Mouse (Mus musculus) ovary, postnatal 36 days (tissue): ENCODE measurements around the gene Syndig1.

ENCODE experiments used
- DNase-seq: peaks from one replicate; pipeline ENCODE4 v3.0.0; 2022; ENCODE audit warnings: low spot score, mixed read lengths

Syndig1 gene

GRCm38 (mm10) chr2:149982466-149982865 lies 153.5 kb downstream of the Syndig1 start:
- no peak for DNase-seq

GRCm38 (mm10) chr2:149983107-149983506 lies 154.1 kb downstream of the Syndig1 start:
- DNase-seq: no peak

- no peak for DNase-seq
Measured at GRCm38 (mm10) chr2:149987610-149988009, 158.6 kb downstream of the Syndig1 start.

- DNase-seq: no peak
Measured at GRCm38 (mm10) chr2:149991506-149991905, 162.5 kb downstream of the Syndig1 start.

GRCm38 (mm10) chr2:149992921-149993320 lies 163.9 kb downstream of the Syndig1 start:
- no peak for DNase-seq

DNA sequence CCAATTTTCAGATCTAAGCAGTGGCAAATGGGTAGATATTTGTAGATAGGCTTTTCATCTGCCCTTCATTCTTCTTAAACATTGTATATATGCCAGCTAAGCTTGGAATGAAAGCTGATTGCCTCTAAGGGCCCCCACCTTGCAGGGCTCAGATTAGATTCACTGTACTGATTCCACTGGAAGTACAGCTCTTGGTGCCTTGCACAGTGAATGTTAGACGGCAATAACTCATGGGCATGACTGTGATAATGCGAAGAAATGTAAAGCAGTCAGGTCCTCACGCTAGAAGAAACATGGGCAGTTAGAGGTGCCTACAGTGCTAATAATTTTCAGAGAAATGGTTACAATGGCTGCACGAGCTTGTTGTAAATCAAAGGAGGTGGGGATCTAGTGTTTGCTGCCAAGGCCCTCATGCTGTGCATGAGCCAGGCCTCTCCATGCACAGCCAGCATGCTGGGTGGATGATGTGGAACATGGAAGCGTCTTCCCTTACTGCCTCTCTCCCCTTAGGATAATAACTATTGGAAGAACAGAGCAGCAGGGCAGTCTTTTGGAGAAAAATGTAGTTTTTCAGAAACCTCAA lies 167.5 kb downstream of the Syndig1 start:
- DNase-seq: no peak

DNA sequence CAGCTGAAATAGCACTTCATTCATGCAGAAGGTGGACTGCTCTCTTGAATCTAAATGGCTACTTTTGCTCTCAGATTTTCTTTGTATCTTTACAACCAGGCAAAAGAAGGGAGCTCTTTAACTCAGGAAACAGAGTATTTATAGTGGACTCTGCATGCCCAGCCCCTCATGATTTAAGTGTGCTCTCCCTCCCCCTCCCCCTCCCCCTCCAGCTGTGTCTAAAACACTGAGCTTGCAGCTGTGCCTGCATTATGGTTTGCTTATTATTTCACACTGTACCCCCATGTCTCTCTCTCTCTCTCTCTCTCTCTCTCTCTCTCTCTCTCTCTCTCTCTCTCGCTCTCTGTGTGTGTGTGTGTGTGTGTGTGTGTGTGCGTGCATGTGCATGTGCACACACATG lies 168.6 kb downstream of the Syndig1 start:
- no peak for DNase-seq

DNA sequence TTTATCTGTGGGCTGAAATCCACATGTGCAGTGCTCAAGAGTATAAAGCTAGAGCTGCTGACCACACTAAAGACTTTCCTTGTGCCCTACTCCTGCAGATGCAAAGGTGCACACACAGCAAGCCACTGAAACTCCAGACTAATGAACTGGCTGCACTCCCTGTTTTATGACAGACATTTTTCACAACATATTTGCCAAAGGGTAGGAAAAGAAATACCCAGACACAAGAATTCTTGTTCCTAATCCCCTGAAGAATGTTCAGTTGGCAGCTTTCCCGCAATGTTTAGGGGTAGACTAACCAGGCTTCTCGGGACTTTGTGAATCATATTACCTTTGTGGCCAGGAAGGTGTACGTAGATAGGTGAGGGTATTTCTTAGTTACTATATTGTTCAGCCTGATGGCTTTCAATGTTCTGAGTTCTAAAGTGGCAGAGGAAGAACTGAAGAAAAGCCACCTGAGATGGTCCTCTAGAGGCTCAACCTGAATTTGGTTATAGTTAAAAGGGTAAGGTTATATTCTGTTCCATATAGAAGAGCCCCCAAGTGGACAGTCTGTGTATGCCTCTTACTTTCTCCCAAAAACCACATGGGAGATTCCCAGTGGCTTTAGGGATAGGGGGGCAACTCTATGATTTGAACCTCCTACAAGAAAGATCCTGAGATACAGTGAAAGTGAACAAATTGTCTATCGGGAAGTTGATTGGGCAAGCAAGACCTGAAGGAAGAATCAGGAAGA lies 169.5 kb downstream of the Syndig1 start:
- no peak for DNase-seq

DNA sequence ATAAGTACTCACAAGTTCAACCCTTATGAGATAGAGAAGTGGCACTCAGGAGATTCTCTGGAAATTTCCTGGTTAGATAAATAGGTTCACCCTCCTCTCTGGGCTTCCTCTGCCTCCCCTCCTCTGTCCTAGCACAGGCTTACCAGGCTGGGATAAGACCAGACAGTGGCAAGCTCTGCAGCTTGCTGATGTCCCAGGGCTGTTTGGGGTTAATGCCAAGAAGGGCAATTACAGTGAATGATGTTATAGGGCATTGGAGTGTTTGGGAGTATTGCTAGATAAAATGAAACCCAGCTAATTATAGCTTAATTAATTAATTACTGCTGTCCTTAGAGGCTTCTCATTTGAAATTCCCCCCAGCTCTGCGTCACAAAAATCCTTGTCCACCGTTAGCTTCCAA lies 171.6 kb downstream of the Syndig1 start:
- no peak for DNase-seq

DNA sequence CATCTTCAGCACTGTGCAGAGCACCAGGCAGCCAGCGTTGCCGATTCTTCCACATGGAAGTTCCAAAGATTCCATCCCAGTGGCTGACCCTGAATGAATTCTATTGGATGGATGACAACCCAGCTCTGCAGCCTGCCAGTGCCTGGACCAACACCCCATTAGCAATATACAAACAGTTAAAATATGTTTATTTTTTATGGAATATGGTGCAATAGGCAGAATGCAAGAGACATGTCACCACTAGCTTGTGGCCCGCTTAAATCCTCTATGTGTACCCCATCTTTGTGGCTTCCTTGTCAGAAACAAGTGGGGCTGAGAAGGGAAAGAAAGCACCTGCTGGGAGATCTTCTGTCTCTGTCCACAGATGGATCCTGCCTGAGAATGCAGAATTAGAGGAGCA lies 174.5 kb downstream of the Syndig1 start:
- no peak for DNase-seq

DNA sequence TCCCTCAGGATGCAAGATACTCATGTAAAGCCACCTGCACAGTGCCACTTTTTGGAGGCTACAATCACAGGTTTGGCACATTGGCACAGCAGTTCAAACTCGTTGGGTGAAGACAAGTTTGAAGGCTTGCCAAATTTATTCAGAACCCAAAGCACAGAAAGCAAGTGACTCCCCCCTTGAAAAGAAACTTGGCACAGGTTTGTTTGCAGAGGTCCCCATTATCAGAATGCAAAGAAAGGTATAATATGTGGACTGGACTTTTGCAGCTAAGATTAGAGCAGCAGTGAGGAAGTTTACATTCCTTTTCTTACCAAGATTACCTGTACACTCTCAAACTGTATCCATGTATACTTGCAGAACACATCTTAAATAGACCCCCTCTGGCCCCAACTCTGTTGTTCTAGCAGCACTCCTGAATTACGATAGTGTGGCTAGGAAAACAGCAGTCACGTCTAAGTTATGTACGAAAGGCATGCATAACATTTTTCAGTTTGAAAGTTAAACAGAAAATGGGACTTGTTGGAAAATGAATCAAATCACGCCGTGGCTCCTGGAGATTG lies 183.9 kb downstream of the Syndig1 start:
- DNase-seq: no peak

- no peak for DNase-seq
Measured at GRCm38 (mm10) chr2:150013785-150014184, 184.8 kb downstream of the Syndig1 start.

GRCm38 (mm10) chr2:150016303-150016702 lies 187.3 kb downstream of the Syndig1 start:
- no peak for DNase-seq

DNA sequence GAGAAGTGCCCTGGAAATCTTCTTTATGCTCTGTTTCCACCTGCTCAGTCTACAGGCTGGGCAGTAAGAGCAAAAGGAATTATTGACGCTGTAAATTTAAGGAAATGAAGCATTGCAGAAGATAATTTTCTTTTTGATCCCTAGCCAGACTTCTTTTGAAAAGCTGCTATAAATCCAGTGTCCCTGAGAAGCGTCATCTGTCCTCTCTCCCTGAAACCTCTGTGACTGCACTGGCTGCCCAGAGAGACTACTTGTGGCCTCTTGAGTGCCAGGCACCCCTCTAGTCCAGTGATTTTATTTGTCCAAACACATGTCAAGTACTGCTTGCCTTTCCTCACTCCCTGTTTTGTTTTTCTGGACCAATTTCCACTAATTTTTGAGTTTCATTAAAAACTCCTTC lies 191.7 kb downstream of the Syndig1 start:
- DNase-seq: no peak

GRCm38 (mm10) chr2:150023873-150024339 lies 194.9 kb downstream of the Syndig1 start:
- no peak for DNase-seq

- DNase-seq: no peak
Measured at GRCm38 (mm10) chr2:150043531-150043930, 214.5 kb downstream of the Syndig1 start.
